Mouse (Mus musculus): ENCODE measurements at regions not wholly inside any gene's neighbourhood (a gene's known extent, or its start where the extent isn't known, plus 50 kb on each side); places are given as distances from the start of the nearest gene placed in this dataset.

- TF ChIP-seq CTCF (IDR thresholded peaks at IDR 0.05; ENCODE audit: extremely low read depth, insufficient read length, insufficient replicate concordance, low read depth, low read length) (no peak), POLR2A (IDR thresholded peaks at IDR 0.05; ENCODE audit: low read depth, low read length) (no peak)
These were observed 88.8 kb upstream of the Hnrnpa3 start for GRCm38 (mm10) chr2:75570246-75570645.

Measured in small intestine, adult 2 months (tissue).